Mouse (Mus musculus) megakaryocyte, embryonic 14.5 days (primary cell): Measurements from ENCODE around the gene Gm8011.
"Not testable (repeated sequence)": the region's sequence is repeated elsewhere in the genome, so short reads cannot be mapped to it uniquely, and the experiment has no call there.

Experiments
- FLI1 ChIP-seq: IDR thresholded peaks from 2 replicates; pipeline ENCODE4 v1.6.1; 2012; ENCODE audit warnings: low read length, inconsistent platforms, mixed read lengths
- GATA1 ChIP-seq: IDR thresholded peaks from 3 replicates; pipeline ENCODE4 v1.6.1; 2012; ENCODE audit warnings: mixed read lengths, low read length, inconsistent platforms, borderline replicate concordance

DNA sequence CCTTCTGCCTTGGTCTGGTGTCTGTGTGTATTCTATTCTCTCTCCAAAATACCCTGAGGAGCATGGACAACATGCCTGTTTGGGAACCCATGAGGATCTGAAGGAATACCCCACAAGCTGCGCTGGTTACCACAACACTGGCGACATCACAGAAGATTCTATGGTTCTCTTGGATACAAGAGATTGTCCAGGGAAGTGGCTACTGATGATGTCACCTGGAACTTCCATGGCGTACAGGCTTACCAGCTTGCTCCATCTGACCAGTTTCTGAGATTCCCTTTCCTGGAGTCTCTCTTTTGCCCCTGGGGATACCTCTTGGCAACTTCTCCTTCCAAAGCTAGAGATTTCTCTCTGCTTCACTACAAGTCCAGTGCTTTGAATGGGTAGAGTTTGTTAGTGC lies 38.6 kb downstream of the Gm8011 start, which contains the start of gene Gm8020:
- TF ChIP-seq GATA1, FLI1: not testable (repeated sequence)
